Mouse (Mus musculus): ENCODE results near the gene Zfhx3. TPM values are rescaled to one million over a fixed set of nuclear protein-coding genes. Genes with fewer than 3 reads are reported as not detected.

Gene Zfhx3
- total and polyA plus RNA-seq, 2 experiments from 2014 or later = 9.6 to 13.8 TPM

DNA sequence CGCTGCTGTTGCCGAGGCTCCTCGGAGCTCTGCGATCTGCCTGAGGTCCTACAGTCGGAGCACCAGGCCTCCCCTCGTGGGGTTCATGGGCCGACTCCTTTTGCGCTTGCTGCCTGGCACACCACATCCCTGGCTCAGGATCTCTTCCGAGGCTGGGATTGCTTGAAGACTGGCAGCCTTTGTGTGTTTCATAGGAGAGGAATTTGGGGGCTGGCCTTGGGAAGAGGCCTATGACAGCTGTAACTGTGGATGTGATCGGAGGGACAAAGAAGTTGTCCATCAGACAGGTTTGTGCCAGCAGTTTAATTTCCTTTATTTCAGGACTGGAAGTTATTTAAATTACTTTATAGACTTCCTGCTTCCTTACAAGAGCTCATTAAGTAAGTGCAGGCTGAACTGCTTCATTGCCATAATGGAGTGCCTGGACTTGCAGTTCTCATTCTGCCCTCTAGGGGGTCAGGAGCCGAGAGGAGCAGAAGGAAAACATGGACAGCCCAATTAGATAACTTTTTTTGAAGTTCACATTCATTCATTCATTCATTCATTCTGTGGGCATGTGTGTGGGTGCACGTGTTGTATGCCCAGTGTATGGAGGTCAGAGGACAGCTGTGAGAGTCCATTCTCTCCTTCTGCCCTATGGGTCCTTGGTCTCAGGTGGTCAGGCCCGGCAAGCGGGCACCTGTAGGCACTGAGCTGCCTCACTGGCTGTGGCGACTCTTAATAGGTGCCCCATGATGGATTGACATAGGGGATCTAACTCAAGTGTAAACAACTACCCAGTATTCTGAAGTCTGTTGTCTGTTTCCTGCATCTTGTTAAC is 817.3 kb downstream of the Zfhx3 start:
- TF ChIP-seq CTCF (IDR thresholded peaks at IDR 0.05; ENCODE audit: low read depth) = peak; percentile 81
- Histone ChIP-seq H3K4me3 (ENCODE audit: low read depth, low read length) (no peak overlapping the region), H3K9me3 (ENCODE audit: low read length) (no peaks in the 10 kb centered on the region), H3K27ac (ENCODE audit: low read depth, low read length) (no peak overlapping the region), H3K36me3 (ENCODE audit: insufficient read depth) (no peaks in the 10 kb centered on the region), H3K4me2 (ENCODE audit: low read depth) (no peak overlapping the region), H3K4me1 (ENCODE audit: insufficient read depth) (no peaks in the 10 kb centered on the region), H3K9ac (no peak overlapping the region), H3K27me3 (ENCODE audit: insufficient read depth, low read length) (no peaks in the 10 kb centered on the region)
- ATAC-seq (peak; percentile 75), DNase-seq (peak; percentile 70)
- 40% methylated on average over 15 of the region's 15 CpGs for whole genome bisulfite sequencing

GRCm38 (mm10) chr8:108760745-108761144 is 818.3 kb downstream of the Zfhx3 start:
- no peak for TF ChIP-seq CTCF (IDR thresholded peaks at IDR 0.05; ENCODE audit: low read depth)
- no peak for ATAC-seq
- Histone ChIP-seq H3K4me2 (ENCODE audit: low read depth) (no peak overlapping the region), H3K9ac (no peak overlapping the region), H3K4me3 (ENCODE audit: low read depth, low read length) (no peak overlapping the region), H3K9me3 (ENCODE audit: low read length) (no peaks in the 10 kb centered on the region), H3K27ac (ENCODE audit: low read depth, low read length) (no peak overlapping the region), H3K36me3 (ENCODE audit: insufficient read depth) (no peaks in the 10 kb centered on the region), H3K27me3 (ENCODE audit: insufficient read depth, low read length) (no peaks in the 10 kb centered on the region), H3K4me1 (ENCODE audit: insufficient read depth) (no peaks in the 10 kb centered on the region)
- DNase-seq = no peak
- WGBS = 84% methylated on average over 10 of the region's 10 CpGs

GRCm38 (mm10) chr8:108762567-108762966 is 820.1 kb downstream of the Zfhx3 start:
- ATAC-seq (no peak), DNase-seq (no peak)
- Histone ChIP-seq H3K4me2 (ENCODE audit: low read depth) (no peak overlapping the region), H3K36me3 (ENCODE audit: insufficient read depth) (no peaks in the 10 kb centered on the region), H3K27me3 (ENCODE audit: insufficient read depth, low read length) (no peaks in the 10 kb centered on the region), H3K9ac (no peak overlapping the region), H3K4me1 (ENCODE audit: insufficient read depth) (no peaks in the 10 kb centered on the region), H3K4me3 (ENCODE audit: low read depth, low read length) (no peak overlapping the region), H3K27ac (ENCODE audit: low read depth, low read length) (no peak overlapping the region), H3K9me3 (ENCODE audit: low read length) (no peaks in the 10 kb centered on the region)
- WGBS = 38% methylated on average over 7 of the region's 7 CpGs
- TF ChIP-seq CTCF (IDR thresholded peaks at IDR 0.05; ENCODE audit: low read depth) = no peak

GRCm38 (mm10) chr8:108764403-108765194 is 822.2 kb downstream of the Zfhx3 start:
- Histone ChIP-seq H3K9ac (no peak overlapping the region), H3K27ac (ENCODE audit: low read depth, low read length) (no peak overlapping the region), H3K4me1 (ENCODE audit: insufficient read depth) (no peaks in the 10 kb centered on the region), H3K36me3 (ENCODE audit: insufficient read depth) (no peaks in the 10 kb centered on the region), H3K27me3 (ENCODE audit: insufficient read depth, low read length) (no peaks in the 10 kb centered on the region), H3K4me3 (ENCODE audit: low read depth, low read length) (no peak overlapping the region), H3K4me2 (ENCODE audit: low read depth) (no peak overlapping the region), H3K9me3 (ENCODE audit: low read length) (no peaks in the 10 kb centered on the region)
- ATAC-seq = no peak
- WGBS = 78% methylated on average over 19 of the region's 19 CpGs
- no peak for DNase-seq
- TF ChIP-seq CTCF (IDR thresholded peaks at IDR 0.05; ENCODE audit: low read depth) = no peak

DNA sequence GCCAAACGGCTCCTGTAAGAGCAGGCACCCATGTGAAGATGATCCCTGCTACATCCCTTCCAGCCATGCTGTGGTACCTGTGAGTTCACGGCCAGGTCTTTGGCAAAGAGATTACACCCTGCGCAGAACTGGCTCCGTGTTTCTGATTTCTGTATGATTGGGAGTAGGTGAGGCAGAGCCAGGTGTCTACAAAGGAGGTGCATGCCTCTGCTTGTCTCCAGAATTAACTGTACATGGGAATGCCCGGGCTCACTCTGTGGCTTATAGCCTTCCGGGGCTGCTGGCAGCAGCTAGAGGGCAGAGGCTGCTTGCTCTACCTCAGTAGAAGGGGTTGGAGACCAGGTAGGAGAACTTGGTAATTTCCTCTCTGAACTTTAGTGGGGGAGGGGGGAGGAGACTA is 823.7 kb downstream of the Zfhx3 start:
- DNase-seq (no peak), ATAC-seq (no peak)
- H3K9ac ChIP-seq = no peak overlapping the region
- no peaks in the 10 kb centered on the region for H3K36me3 ChIP-seq (ENCODE audit: insufficient read depth)
- H3K4me1 ChIP-seq (ENCODE audit: insufficient read depth) = no peaks in the 10 kb centered on the region
- WGBS = 87% methylated on average over 6 of the region's 6 CpGs
- no peak overlapping the region for H3K27ac ChIP-seq (ENCODE audit: low read depth, low read length)
- TF ChIP-seq CTCF (IDR thresholded peaks at IDR 0.05; ENCODE audit: low read depth) = no peak
- H3K27me3 ChIP-seq (ENCODE audit: insufficient read depth, low read length) = no peaks in the 10 kb centered on the region
- no peak overlapping the region for H3K4me2 ChIP-seq (ENCODE audit: low read depth)
- no peak overlapping the region for H3K4me3 ChIP-seq (ENCODE audit: low read depth, low read length)
- no peaks in the 10 kb centered on the region for H3K9me3 ChIP-seq (ENCODE audit: low read length)

- DNase-seq (no peak), ATAC-seq (no peak)
- no peak overlapping the region for H3K4me3 ChIP-seq (ENCODE audit: low read depth, low read length)
- H3K9ac ChIP-seq = no peak overlapping the region
- no peaks in the 10 kb centered on the region for H3K4me1 ChIP-seq (ENCODE audit: insufficient read depth)
- H3K36me3 ChIP-seq (ENCODE audit: insufficient read depth) = no peaks in the 10 kb centered on the region
- no peaks in the 10 kb centered on the region for H3K9me3 ChIP-seq (ENCODE audit: low read length)
- no peak for TF ChIP-seq CTCF (IDR thresholded peaks at IDR 0.05; ENCODE audit: low read depth)
- no peak overlapping the region for H3K4me2 ChIP-seq (ENCODE audit: low read depth)
- no peak overlapping the region for H3K27ac ChIP-seq (ENCODE audit: low read depth, low read length)
- no peaks in the 10 kb centered on the region for H3K27me3 ChIP-seq (ENCODE audit: insufficient read depth, low read length)
- WGBS = 91% methylated on average over 7 of the region's 7 CpGs
Observed at GRCm38 (mm10) chr8:108768051-108768450, 825.6 kb downstream of the Zfhx3 start.

DNA sequence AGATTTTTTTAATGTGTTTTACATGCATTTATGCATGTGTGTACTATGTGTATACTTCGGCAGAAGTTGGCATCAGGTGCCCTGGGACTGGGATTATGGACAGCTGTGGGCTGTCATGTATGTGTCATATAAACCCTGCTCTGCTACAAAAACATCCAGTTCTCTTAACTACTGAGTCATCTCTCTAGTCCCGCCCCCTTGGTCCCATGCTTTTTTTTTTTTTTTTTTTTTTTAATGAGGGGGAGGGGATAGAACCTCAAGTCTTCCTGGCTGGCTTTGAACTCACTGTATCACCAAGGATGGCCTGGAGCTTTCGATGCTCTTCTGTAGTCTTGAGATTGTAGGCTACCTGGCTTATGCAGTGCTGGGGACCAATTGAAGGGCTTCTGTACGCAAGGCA is 827.9 kb downstream of the Zfhx3 start:
- Histone ChIP-seq H3K4me1 (ENCODE audit: insufficient read depth) (no peaks in the 10 kb centered on the region), H3K9ac (no peak overlapping the region), H3K9me3 (ENCODE audit: low read length) (no peaks in the 10 kb centered on the region), H3K27me3 (ENCODE audit: insufficient read depth, low read length) (no peaks in the 10 kb centered on the region), H3K4me3 (ENCODE audit: low read depth, low read length) (no peak overlapping the region), H3K27ac (ENCODE audit: low read depth, low read length) (no peak overlapping the region), H3K36me3 (ENCODE audit: insufficient read depth) (no peaks in the 10 kb centered on the region), H3K4me2 (ENCODE audit: low read depth) (no peak overlapping the region)
- whole genome bisulfite sequencing = 86% methylated on average over 4 of the region's 4 CpGs
- TF ChIP-seq CTCF (IDR thresholded peaks at IDR 0.05; ENCODE audit: low read depth) = no peak
- ATAC-seq = no peak
- DNase-seq = no peak
